Mouse (Mus musculus) splenic B cell, adult 2 months (primary cell): ENCODE results near the gene Hist2h2aa1.
A peak's percentile ranks its signal among the peaks of the same experiment; 100 is the strongest.
"Not testable (repeated sequence)": the region's sequence is repeated elsewhere in the genome, so short reads cannot be mapped to it uniquely, and the experiment has no call there.

Source experiments
- DNase-seq: peaks from one replicate; pipeline ENCODE4 v3.0.0-alpha.2; 2011; ENCODE audit warnings: low read depth, low spot score
- H3K27me3 ChIP-seq: 2 replicates; pipeline ENCODE4 v1.6.1; 2012; ENCODE audit warnings: mild to moderate bottlenecking, low read length, moderate library complexity, mixed read lengths; ENCODE audit not compliant: control insufficient read depth, poor library complexity, insufficient read depth, severe bottlenecking
- H3K36me3 ChIP-seq: 2 replicates; pipeline ENCODE4 v1.6.1; 2012; ENCODE audit warnings: mild to moderate bottlenecking, low read length, moderate library complexity, mixed read lengths; ENCODE audit not compliant: control insufficient read depth, poor library complexity, insufficient read depth, severe bottlenecking

The Hist2h2aa1 gene

DNA sequence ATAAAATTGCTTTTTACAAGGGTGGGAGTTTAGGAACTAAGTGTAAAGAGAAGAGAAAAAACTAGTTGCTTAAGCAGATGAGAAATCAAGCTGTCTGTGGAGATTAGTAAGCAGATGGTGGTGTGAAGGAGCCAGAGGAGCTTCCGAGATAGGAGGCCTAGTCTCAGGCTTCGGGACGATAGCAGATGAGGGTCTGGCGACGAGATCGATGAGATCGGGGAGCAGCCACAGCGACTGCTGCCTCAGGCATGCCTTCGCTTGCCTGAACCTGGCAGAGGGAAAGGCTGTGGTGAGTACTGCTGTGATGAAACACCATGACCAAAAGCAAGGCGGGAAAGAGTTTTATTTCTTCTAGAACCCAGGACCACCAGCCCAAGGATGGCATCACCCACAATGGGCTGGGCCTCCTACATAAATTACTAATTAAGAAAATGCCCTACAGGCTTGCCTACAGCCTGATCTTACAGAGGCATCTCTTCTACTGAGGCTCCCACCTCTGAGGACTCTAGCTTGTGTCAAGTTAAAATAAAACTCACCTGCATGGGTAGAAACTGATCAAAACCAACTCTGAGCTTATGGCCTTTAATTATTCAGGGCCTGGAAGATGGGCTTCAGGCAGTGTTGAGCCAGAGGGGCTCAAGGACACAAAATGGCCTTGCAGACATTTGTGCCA is 9.5 kb downstream of the Hist2h2aa1 start:
- H3K36me3 ChIP-seq: no peaks in the 10 kb centered on the region
- no peak for DNase-seq
- H3K27me3 ChIP-seq: no peaks in the 10 kb centered on the region

DNA sequence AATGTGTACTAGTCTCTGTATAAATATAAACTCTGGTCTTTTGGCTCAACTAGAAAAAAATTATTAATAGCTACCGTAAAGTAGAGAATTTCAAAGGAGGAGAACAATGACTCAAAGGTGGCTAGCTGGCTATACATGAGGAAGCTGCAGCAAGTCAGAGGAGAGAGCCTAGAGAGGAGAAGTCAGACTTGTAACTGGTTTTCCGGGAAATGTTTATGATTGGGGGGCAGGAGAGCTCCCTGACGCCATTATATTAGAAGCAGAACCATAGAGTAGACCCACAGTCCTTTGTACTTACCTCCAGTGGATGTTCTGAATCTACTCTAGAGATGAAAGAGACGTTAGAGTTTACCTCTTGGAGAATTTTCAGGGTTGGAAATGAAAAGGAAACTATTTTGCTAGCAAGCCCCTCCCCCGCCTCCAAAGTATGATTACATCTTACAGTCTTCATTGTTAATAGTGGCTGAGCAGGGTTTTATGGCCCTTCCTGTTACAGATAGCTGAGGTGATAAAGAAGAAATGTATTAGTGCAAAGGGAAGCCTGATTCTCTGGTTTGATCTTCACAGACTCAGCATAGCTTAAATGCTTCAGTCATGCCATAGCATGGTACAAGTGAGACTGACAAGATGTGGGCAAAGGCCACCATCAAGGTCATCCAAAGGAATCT is 10.8 kb downstream of the Hist2h2aa1 start:
- Histone ChIP-seq H3K27me3 (no peaks in the 10 kb centered on the region), H3K36me3 (no peaks in the 10 kb centered on the region)
- DNase-seq: no peak

DNA sequence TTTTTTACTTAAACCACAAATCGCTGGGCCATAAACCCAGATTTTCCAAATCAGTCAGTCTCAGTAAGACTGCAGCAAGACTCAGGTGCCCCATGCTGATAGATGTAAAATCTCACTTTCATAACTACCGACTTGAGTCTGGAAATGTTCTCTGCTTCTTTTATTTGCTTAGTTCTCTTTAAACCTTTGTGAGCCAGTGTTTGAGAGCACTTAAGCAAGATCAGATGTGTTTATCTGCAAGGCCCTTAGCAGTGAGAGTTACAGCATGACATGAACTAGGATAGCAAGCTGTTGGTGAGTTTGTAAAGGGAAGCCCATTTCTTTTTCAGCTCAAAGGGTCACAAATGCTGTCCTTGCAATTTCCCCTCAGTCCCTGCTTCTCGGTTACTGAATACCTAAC is 11.9 kb downstream of the Hist2h2aa1 start:
- DNase-seq: no peak
- no peaks in the 10 kb centered on the region for H3K27me3 ChIP-seq

DNA sequence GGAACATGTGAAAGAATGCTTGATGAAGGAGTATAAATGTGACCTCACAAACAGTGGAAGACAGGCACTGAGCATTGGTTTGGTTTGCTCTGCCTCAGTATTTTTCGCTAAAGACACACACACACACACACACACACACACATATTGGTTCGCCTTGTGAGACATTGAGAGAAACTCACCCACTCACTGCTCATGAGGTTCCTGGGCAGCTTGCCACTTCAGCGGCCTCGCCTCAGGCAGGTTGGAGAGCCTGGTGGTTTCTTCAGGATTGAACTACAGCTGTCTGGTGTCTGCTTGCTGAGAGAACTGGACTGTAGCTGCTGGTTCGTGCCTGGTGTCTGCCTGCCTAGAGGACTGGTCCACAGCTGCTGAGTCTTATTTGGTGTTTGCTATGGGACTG is 14.9 kb downstream of the Hist2h2aa1 start:
- Histone ChIP-seq H3K36me3 (no peaks in the 10 kb centered on the region), H3K27me3 (no peaks in the 10 kb centered on the region)
- DNase-seq: no peak

More for the DNA sequence above, 11.9 kb downstream of the Hist2h2aa1 start:
- H3K36me3 ChIP-seq: no peaks in the 10 kb centered on the region

DNA sequence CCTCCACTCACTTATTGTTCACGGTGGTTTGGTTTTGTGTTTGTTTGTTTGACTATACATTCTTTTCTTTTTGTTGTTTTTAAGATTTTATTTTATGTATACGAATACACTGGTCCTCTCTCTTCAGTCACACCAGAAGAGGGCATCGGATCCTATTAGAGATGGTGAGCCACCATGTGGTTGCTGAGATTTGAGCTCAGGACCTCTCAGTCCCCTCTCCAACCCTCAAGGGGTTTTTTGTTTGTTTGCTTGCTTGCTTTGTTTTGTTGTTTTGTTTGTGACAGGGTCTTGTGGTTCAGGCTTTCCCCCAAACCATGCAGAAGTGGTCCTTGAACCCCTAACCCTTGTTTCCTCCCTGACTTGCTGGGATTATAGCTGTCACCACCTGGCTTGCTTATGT is 16.3 kb downstream of the Hist2h2aa1 start:
- peak; percentile 36 for DNase-seq
- Histone ChIP-seq H3K36me3 (no peaks in the 10 kb centered on the region), H3K27me3 (no peaks in the 10 kb centered on the region)

DNA sequence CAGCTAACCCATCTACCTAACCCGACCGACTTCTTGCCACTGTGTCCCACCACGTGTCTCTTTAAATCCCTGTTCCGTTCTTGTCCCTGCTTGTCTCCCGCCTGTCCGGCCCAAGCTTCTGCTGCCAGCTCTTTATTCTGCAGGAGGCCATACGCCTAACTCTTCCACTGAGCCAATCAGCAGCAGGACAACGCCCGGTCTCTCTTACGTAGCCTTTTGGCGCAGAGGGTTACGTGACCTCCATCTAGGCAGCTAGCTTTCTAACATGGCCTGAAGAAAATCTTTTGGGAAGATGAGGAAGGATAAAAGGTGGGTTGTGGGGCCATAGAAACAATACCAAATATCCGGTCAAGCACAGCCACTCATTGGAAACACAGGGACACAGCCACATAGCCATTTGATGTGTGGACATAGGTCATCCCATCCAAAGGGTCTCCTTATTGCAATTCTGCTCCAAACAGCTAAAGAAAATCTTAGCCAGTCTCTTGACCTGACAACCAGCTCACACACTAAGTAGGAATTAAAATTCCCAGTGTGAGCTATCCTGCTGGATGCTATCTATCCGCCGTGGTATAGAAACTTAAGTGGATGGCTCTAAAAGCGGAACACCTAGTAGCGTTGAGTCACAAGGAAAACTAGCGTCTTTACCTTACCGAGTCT is 17.0 kb downstream of the Hist2h2aa1 start:
- DNase-seq: peak; percentile 85
- H3K36me3 ChIP-seq: no peaks in the 10 kb centered on the region
- no peaks in the 10 kb centered on the region for H3K27me3 ChIP-seq

DNA sequence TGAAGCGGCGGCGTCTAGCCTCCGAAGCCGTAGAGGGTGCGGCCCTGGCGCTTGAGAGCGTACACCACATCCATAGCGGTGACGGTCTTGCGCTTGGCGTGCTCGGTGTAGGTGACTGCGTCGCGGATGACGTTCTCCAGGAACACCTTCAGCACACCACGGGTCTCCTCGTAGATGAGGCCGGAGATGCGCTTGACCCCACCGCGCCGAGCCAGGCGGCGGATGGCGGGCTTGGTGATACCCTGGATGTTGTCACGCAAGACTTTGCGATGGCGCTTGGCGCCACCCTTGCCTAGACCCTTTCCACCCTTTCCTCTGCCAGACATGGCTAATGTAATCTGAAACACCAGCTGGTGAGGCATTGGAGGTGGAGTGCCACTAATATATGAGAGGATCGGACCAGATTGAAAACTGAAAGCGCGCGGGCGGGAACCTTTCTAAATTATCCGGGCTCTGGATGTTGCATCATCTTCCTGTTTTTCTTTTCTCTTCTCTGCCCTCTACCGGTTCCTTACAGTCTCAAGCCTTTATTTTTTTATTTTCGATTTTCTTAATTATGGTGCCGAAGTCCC is 17.8 kb downstream of the Hist2h2aa1 start, which contains the start of gene Hist2h4:
Hist2h4 (minus strand) TSS at position 333 of the 572 bp plus-strand sequence.
- Histone ChIP-seq H3K27me3 (no peaks in the 10 kb centered on the region), H3K36me3 (no peaks in the 10 kb centered on the region)
- DNase-seq: peak; percentile 95

DNA sequence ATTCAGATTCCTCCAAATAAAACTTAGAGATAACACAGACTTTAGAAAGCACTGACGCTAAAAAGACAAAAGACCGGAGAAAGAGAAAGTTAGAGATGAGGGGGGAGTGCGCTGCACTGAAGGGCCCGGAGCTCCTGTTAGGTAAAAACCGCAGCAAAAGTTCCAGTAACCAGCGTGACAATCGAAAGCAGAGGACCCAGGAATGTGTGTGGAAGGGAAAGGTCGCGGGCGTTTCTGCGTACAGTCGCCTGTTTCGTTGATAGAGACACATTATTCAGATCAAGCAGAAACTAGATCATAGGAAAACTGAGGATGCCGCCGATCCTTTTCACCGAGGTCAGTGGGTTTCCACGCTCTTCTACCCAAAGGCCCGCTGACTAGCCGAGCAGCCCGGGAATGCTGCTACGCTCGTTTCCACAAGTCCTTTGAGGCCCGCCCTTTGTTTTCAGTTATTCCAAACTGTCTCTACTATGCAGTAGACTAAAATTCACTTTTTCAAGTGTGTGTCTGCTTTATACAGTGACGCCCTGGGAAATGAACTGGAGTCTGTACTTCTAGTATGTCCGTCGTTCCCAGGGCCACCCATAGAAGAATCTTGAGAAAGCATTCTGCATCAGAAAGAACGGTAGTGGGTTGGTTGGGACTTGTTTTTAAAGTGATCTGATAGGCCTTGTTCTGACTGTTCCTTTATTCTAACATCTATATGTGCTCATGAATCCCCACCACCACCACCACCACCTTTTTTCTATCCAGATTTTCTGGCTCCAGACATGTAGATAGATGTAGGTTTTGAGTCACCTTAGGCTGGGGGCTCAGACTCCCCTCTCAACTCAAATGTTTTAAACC is 18.5 kb downstream of the Hist2h2aa1 start:
- H3K36me3 ChIP-seq: no peaks in the 10 kb centered on the region
- peak; percentile 39 for DNase-seq
- no peaks in the 10 kb centered on the region for H3K27me3 ChIP-seq

DNA sequence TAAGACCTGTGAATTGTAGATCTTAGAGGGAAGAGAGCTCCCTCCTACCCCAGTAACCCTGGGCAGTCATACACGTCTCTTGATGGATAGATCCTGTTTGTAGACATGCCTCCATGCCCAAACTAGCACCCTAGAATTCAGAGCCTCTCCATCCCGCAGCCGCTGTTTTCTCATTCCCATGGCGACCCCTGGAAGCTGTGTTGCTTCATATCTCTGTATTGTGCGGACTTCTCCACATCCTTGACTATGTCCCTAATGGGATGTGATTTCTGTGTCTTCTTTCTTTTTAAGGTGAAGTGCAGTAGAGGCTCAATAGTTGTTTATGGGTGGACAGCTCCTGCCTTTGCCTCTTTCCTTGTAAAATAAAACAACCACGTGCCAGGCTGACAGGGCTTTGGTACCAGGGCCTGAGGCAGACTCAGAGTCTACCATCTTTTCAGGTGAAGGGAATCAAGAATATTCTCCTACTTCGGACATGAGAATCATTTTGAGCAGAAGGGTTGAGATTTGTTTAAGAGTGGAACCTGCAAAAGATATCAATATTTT is 19.2 kb downstream of the Hist2h2aa1 start:
- Histone ChIP-seq H3K36me3 (no peaks in the 10 kb centered on the region), H3K27me3 (no peaks in the 10 kb centered on the region)
- DNase-seq: peak; percentile 18

DNA sequence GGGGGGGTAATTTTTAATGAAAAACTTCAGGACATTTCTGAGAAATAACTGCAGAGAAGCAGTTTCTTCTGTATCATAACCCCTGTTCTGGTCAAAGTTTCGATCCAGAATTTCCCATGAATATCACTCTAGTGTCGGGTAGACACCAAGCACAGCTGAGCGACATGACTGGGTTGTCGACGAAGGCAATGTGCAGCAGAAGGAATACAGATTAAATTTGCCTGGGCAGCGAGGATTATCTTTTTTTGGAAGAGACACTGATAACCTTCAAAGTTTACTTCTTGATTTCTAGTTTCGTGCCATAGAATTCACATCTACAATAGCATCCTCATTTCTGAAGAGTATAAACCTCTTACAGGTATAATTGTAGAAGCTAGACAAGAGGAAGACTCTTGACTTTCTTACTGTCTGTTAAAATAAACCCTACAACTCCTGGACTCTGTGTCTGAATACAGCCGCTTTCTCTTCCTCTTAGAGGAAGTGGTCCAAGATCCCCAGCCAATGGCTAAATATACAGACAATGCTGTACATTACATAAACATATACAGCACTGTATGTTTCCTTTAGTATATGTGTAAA is 20.9 kb downstream of the Hist2h2aa1 start:
- Histone ChIP-seq H3K27me3 (no peaks in the 10 kb centered on the region), H3K36me3 (no peaks in the 10 kb centered on the region)
- no peak for DNase-seq

DNA sequence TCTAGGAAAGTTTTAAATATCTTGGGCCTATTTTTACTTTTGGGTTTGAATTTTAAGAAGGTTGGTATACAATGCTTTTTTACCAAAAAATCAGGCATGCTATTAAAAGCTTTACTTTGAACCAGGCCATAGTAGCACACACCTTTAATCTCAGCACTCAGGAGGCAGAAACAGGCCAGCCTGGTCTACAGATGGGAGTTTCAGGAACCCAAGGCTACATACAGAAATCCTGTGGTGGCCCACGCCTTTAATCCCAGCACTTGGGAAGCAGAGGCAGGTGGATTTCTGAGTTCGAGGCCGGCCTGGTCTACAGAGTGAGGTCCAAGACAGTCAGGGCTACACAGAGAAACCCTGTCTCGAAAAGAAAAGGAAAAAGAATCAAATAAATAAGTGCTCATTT is 22.2 kb downstream of the Hist2h2aa1 start:
- no peak for DNase-seq
- Histone ChIP-seq H3K27me3 (no peaks in the 10 kb centered on the region), H3K36me3 (no peaks in the 10 kb centered on the region)

DNA sequence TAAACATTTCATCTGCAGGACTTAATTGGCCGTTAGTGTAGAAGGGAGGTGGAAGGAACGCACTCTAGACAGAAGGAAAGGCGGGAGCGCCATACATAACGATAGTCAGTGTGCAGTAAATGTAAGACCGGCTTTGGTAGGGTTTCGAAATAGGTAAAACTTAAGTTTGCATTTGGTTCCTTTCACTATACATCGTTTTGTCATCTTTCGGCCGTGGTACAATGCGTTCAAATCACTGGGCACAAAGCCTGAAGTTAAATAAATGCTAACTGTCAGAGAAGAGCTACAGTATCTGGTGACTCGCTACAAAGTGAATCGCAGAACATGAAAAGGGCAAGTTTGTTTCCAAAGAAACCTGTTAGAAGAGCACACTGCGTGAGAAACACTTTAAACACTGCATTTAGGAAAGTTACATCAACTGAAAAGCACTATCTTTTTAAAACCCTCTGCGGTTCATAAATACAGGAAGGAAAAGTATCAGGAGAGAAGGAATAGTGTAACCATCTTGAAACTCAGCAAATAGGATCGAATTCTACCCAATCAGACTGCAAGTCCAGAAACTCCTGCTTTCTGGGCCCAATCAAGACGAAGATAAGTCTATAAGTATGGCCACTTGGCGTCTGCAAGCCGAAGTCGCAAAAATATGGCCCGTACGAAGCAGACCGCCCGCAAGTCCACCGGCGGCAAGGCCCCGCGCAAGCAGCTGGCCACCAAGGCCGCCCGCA is 22.9 kb downstream of the Hist2h2aa1 start, which contains the start of gene Hist2h3b:
Hist2h3b (plus strand) TSS at position 604 of the 725 bp plus-strand sequence.
- DNase-seq: peak; percentile 89
- Histone ChIP-seq H3K27me3 (no peaks in the 10 kb centered on the region), H3K36me3 (no peaks in the 10 kb centered on the region)

DNA sequence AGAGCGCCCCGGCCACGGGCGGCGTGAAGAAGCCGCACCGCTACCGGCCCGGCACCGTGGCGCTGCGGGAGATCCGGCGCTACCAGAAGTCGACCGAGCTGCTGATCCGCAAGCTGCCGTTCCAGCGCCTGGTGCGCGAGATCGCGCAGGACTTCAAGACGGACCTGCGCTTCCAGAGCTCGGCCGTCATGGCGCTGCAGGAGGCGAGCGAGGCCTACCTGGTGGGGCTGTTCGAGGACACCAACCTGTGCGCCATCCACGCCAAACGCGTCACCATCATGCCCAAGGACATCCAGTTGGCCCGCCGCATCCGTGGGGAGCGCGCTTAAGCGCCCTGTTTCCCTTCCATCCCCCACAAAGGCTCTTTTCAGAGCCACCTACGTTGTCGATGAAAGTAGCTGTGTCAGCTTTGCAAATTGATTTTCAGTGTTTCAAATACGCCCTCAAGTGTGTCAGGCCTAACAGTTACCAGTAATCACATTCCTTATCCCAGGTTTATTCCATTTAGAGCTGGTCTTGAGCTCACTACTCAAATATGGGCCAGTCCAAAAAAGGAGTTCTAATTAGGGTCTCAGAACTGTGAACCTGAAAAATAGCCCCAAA is 23.6 kb downstream of the Hist2h2aa1 start:
- not testable (repeated sequence) for H3K36me3 ChIP-seq, H3K27me3 ChIP-seq, DNase-seq
